Mouse (Mus musculus): Measurements from ENCODE around the gene Ubac2.

DNA sequence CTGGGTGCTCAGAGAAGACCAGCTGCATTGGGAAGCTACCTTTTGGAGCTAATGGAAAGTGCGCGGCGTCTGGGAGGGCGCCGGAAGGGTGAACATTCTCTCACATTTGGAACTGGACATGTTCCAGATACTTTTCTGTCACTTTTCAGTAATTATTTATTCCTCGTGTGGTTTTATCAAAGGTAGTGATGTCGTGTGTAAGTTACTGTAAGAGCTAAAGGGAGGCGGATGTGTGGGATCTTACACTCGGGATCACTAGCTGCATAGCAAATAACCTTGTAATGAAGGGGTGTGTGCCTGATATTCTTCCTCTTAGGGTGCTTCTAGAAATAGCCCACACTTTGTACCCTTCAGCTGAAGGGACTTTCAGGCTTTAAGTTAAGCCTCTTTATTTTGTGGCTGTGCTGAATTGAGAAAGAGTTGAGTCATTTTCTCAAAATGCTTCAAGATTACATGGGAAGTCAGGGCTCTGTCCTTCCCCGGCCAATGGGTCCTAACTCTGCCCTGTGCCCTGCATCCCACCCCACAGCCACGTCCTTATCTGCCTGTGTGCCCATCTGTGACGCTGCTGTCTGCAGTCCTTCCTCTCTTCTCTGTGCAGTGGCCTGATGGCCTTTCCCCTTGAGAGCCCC lies 83.2 kb downstream of the Ubac2 start:
- TF ChIP-seq CTCF (IDR thresholded peaks at IDR 0.05; ENCODE audit: borderline replicate concordance, control insufficient read depth, extremely low read depth, insufficient read depth, low read length, poor library complexity) (no peak), POLR2A (IDR thresholded peaks at IDR 0.05; ENCODE audit: control insufficient read depth, extremely low read depth, insufficient read depth, low read length, poor library complexity) (no peak)

All from thymus, adult 2 months (tissue).